Mouse (Mus musculus) cortical plate, adult 2 months (tissue): ENCODE data around the gene Nfib.

Experiments
- CTCF ChIP-seq: fragments of 200-500 bp; IDR thresholded peaks from 2 replicates; pipeline ENCODE4 v1.5.1; 2011; ENCODE audit warnings: mild to moderate bottlenecking, control low read depth, low read length; ENCODE audit not compliant: insufficient read depth; ENCODE audit errors: extremely low read depth
- POLR2A ChIP-seq: fragments of 200-500 bp; IDR thresholded peaks from 2 replicates; pipeline ENCODE4 v1.6.1; 2011; ENCODE audit warnings: mild to moderate bottlenecking, low read length, control low read depth; ENCODE audit not compliant: insufficient read depth; ENCODE audit errors: extremely low read depth

DNA sequence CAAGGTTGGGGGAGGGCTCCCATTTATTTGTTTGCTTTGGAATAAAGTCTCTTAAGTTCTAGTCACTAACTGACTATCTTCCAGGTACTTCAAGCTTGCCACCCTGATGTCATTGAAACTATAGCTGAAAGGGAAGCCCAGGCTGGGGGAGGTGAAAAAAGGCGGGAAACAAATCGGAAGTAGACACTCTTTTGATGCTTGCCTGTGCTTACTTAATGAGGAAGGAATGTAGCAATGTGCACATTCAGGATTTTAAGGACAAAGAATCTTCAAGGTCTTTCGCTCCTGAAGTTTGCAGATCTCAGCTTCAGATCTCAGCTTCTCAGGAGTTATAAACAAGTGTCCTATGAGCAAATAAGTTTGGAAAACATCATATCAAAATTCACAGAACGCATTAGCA is 95.9 kb downstream of the Nfib start:
- no peak for TF ChIP-seq CTCF
- no peak for TF ChIP-seq POLR2A
